Mouse (Mus musculus): Measurements from ENCODE around the gene Arhgap45. TPM values are rescaled to one million over a fixed set of nuclear protein-coding genes. Genes with fewer than 3 reads are reported as not detected.

Arhgap45 gene
- polyA plus RNA-seq, 1 experiment = 218 TPM

DNA sequence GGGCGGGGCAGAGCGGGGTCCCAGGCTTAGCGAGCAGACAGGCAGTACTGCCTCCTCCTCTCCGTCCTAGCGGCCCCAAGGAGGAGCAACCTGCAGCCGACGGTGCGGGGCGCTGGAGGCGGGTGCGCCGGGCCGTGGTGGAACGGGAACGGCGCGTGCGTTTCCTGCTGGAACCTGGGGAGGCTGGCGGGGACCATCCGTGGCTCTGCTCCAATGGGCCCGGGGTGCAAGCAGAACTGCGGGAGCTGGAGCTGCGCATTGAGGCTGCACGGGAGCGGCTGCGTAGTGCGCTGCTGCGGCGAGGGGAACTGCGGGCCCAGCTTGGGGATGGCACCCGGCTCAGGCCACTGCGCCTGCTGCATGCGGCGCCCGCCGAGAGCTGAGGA, 39.7 kb upstream of the Arhgap45 start:
- Histone ChIP-seq H3K4me3 (ENCODE audit: insufficient read depth, low read length) (no peak overlapping the region), H3K4me1 (ENCODE audit: control insufficient read depth, insufficient read depth, low read length) (peaks cover 14% of the 10 kb centered on the region), H3K27ac (ENCODE audit: insufficient read depth, low read depth, low read length) (no peak overlapping the region)
- TF ChIP-seq POLR2A (IDR thresholded peaks at IDR 0.05; ENCODE audit: borderline replicate concordance, low read depth, low read length) (no peak), CTCF (IDR thresholded peaks at IDR 0.05; ENCODE audit: low read depth, low read length) (no peak)

DNA sequence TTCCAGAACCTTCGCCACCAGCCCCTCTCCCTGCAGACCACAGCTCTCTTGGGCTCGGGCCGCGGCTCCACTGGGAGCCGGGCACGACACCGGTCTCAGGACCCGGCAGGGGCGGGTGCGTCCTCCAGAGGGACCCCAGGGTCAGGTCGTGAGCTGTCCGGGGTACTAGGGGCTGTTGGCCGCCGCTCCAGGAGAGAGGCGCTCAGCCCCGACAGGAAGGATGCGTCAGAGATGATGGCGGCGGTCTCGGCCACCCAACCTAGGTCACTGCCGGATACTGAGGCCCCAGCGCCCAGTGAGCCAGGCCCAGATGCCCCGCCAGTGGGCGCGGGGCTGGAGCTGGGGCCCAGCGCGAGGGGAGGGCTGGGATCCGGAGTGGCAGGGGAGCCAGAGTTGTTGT, 39.1 kb upstream of the Arhgap45 start:
- Histone ChIP-seq H3K4me1 (ENCODE audit: control insufficient read depth, insufficient read depth, low read length) (peaks cover 16% of the 10 kb centered on the region), H3K4me3 (ENCODE audit: insufficient read depth, low read length) (no peak overlapping the region), H3K27ac (ENCODE audit: insufficient read depth, low read depth, low read length) (no peak overlapping the region)
- TF ChIP-seq POLR2A (IDR thresholded peaks at IDR 0.05; ENCODE audit: borderline replicate concordance, low read depth, low read length) = no peak
- TF ChIP-seq CTCF (IDR thresholded peaks at IDR 0.05; ENCODE audit: low read depth, low read length) = no peak

- Histone ChIP-seq H3K4me3 (ENCODE audit: insufficient read depth, low read length) (no peak overlapping the region), H3K27ac (ENCODE audit: insufficient read depth, low read depth, low read length) (no peak overlapping the region), H3K4me1 (ENCODE audit: control insufficient read depth, insufficient read depth, low read length) (peaks cover 23% of the 10 kb centered on the region)
- no peak for TF ChIP-seq CTCF (IDR thresholded peaks at IDR 0.05; ENCODE audit: low read depth, low read length)
- TF ChIP-seq POLR2A (IDR thresholded peaks at IDR 0.05; ENCODE audit: borderline replicate concordance, low read depth, low read length) = no peak
These were observed 38.4 kb upstream of the Arhgap45 start for GRCm38 (mm10) chr10:79978061-79978460.

DNA sequence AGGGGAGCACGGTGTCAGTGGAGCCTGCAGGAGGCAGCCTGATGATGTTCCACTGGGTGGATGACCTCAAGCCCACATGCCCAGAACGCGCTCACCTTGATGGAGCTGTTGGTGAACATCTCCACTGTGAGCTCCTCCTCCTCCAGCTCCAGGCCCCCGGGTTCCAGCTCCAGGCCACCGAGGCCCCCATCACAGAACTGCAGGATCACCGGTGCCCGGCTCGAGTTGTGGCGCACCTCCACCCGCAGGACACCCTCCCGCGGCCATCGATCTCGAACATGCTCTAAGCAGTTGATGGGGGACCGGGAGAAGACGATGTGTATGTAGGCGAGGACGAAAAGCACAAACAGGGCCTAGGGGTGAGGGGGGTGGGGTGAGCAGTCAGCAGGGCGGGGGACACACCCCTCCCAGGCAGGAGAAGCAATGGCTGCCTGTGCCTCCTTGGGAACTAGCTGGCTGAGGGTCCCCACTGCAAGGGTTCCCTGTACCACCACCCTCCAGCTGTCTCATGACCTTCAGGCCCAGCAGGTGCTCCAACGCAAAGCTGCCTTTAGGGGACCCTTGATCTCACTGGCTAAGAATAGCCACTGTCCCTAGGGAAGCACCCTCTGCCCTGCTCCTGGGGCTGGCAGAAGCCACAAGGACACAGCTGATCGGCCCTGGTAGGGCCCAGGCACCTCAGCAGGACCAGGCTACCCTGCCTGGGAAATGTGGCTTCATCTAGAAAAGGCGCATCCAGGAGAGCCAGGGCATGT, 36.9 kb upstream of the Arhgap45 start:
- Histone ChIP-seq H3K4me3 (ENCODE audit: insufficient read depth, low read length) (no peak overlapping the region), H3K4me1 (ENCODE audit: control insufficient read depth, insufficient read depth, low read length) (peaks cover 19% of the 10 kb centered on the region), H3K27ac (ENCODE audit: insufficient read depth, low read depth, low read length) (no peak overlapping the region)
- TF ChIP-seq CTCF (IDR thresholded peaks at IDR 0.05; ENCODE audit: low read depth, low read length) (no peak), POLR2A (IDR thresholded peaks at IDR 0.05; ENCODE audit: borderline replicate concordance, low read depth, low read length) (no peak)

GRCm38 (mm10) chr10:79983205-79983604, 33.2 kb upstream of the Arhgap45 start:
- Histone ChIP-seq H3K4me1 (ENCODE audit: control insufficient read depth, insufficient read depth, low read length) (peaks cover 17% of the 10 kb centered on the region), H3K4me3 (ENCODE audit: insufficient read depth, low read length) (peak overlapping the region; percentile 90), H3K27ac (ENCODE audit: insufficient read depth, low read depth, low read length) (peak overlapping the region; percentile 5; the same call in 1 of the 2 replicates)
- no peak for TF ChIP-seq CTCF (IDR thresholded peaks at IDR 0.05; ENCODE audit: low read depth, low read length)

DNA sequence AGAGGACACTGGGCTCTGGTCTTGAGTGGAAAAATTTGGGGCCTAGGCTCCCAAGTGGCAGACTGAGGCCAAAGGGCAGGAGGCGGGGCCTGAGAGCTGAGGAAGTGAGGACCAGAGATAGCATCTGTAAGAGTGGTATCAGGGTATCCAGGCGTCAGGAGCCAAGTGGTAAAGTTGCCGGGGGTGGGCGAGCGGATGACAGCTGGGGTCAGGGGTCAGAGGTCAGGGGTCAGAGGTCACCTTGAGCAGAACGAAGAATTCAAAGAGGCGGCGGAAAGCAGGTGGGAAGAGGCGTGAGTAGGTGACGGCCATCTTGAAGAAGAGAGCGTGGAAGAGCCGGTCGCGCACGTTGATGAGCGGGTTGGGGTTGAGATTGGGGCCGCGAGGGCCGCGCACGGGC, 32.8 kb upstream of the Arhgap45 start:
- Histone ChIP-seq H3K27ac (ENCODE audit: insufficient read depth, low read depth, low read length) (peak overlapping the region; percentile 60), H3K4me3 (ENCODE audit: insufficient read depth, low read length) (peak overlapping the region; percentile 90), H3K4me1 (ENCODE audit: control insufficient read depth, insufficient read depth, low read length) (peaks cover 17% of the 10 kb centered on the region)
- no peak for TF ChIP-seq POLR2A (IDR thresholded peaks at IDR 0.05; ENCODE audit: borderline replicate concordance, low read depth, low read length)
- no peak for TF ChIP-seq CTCF (IDR thresholded peaks at IDR 0.05; ENCODE audit: low read depth, low read length)

GRCm38 (mm10) chr10:79984195-79984816, 32.1 kb upstream of the Arhgap45 start, which contains the start of gene Tmem259:
Tmem259 (minus strand) TSS chr10:79984330.
- Histone ChIP-seq H3K4me3 (ENCODE audit: insufficient read depth, low read length) (peak within 1 kb of the TSS; percentile 91), H3K27ac (ENCODE audit: insufficient read depth, low read depth, low read length) (peak within 1 kb of the TSS; percentile 87), H3K4me1 (ENCODE audit: control insufficient read depth, insufficient read depth, low read length) (peaks cover 17% of the 10 kb centered on the region)
- TF ChIP-seq POLR2A (IDR thresholded peaks at IDR 0.05; ENCODE audit: borderline replicate concordance, low read depth, low read length) (no peak), CTCF (IDR thresholded peaks at IDR 0.05; ENCODE audit: low read depth, low read length) (peak; percentile 53; the same call in 1 of the 2 replicates)

DNA sequence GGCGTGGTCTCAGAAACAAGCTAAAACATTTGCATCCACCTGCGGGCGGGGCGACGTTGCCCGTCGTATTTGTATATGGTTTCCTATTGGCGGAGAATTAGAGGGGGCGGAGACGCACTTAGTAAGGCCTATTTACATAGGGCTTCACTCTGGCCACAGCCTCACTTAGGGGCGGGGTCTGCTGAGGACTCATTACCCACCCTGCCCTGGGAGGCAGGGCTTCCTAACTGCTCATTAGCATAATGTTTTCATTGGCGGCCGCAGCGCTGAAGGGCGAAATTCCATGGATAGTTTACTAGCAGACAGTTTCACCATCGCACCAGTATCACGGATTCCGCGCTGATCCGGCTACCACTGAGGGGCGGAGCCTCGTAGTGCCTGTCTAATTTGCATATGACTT, 31.6 kb upstream of the Arhgap45 start:
- H3K4me1 ChIP-seq (ENCODE audit: control insufficient read depth, insufficient read depth, low read length) = peaks cover 17% of the 10 kb centered on the region
- peak overlapping the region; percentile 87 for H3K27ac ChIP-seq (ENCODE audit: insufficient read depth, low read depth, low read length)
- TF ChIP-seq POLR2A (IDR thresholded peaks at IDR 0.05; ENCODE audit: borderline replicate concordance, low read depth, low read length) (no peak), CTCF (IDR thresholded peaks at IDR 0.05; ENCODE audit: low read depth, low read length) (no peak)
- H3K4me3 ChIP-seq (ENCODE audit: insufficient read depth, low read length) = peak overlapping the region; percentile 91

DNA sequence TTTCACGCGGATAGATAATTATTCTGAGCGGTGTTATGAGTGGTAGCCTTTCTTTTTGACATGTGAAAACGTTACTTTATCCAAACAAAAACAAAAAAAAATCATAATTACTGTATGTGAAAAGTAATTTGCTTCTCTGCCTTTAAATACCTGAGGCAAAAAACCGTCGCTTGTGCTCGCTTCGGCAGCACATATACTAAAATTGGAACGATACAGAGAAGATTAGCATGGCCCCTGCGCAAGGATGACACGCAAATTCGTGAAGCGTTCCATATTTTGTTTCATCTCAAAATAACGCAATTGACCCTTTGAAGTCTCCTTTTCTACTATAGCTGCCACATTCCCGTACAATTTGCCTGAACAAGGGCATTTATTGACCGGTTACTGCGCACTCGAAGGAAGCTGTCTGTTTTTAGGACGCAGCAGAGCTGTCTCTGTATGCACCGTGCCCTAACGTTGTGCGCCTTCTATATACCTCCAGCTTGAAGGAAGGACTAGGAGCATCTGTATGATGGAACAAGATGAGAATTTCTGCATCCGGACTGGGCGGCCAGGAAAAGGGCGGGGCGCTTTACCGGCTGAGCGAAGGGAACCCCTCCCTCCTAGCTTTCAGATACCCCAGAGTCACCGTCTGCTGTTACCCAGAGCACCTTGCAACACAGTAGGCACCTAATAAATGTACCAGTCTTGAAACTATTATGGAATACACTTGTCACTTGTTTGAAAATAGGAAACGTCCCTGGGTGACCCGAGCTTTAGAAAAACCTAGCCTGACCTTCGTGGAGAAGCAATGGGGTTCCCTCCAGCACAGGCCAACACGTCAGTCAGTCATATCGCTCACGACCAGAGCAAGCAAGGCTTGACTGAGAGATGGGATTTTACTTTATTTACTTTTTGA, 30.9 kb upstream of the Arhgap45 start:
- H3K4me1 ChIP-seq (ENCODE audit: control insufficient read depth, insufficient read depth, low read length) = peaks cover 17% of the 10 kb centered on the region
- peak overlapping the region; percentile 91 for H3K4me3 ChIP-seq (ENCODE audit: insufficient read depth, low read length)
- TF ChIP-seq CTCF (IDR thresholded peaks at IDR 0.05; ENCODE audit: low read depth, low read length) = no peak
- TF ChIP-seq POLR2A (IDR thresholded peaks at IDR 0.05; ENCODE audit: borderline replicate concordance, low read depth, low read length) = no peak
- peak overlapping the region; percentile 86 for H3K27ac ChIP-seq (ENCODE audit: insufficient read depth, low read depth, low read length)

Measured in bone marrow macrophage, adult 2 months (primary cell).